Mouse (Mus musculus) CH12.LX (cell line): ENCODE results near the gene Ankrd17.

Experiments used
- CTCF ChIP-seq, 2 experiments: IDR thresholded peaks in 1 of 2; conservative IDR thresholded peaks in 1 of 2; 2 replicates each; pipeline ENCODE4 v1.5.1; 2011 to 2012; ENCODE audit warnings: low read depth in 2 of 2, low read length in 2 of 2, improper control_type of control experiment in 1 of 2, inconsistent platforms in 1 of 2, mild to moderate bottlenecking in 1 of 2, moderate library complexity in 1 of 2
- ELF1 ChIP-seq: IDR thresholded peaks from 2 replicates; pipeline ENCODE4 v1.6.1; 2014; ENCODE audit warnings: low read depth, mild to moderate bottlenecking, inconsistent platforms, low read length, improper control_type of control experiment
- EP300 ChIP-seq: IDR thresholded peaks from 2 replicates; pipeline ENCODE4 v1.6.1; 2011; ENCODE audit warnings: low read length, improper control_type of control experiment
- JUN ChIP-seq: IDR thresholded peaks from 2 replicates; pipeline ENCODE4 v1.6.1; 2011; ENCODE audit warnings: low read depth, mild to moderate bottlenecking, low read length, improper control_type of control experiment, moderate library complexity; ENCODE audit not compliant: insufficient read depth
- ZC3H11A ChIP-seq: IDR thresholded peaks from 2 replicates; pipeline ENCODE4 v1.6.1; 2012; ENCODE audit warnings: low read depth, mild to moderate bottlenecking, inconsistent platforms, low read length, improper control_type of control experiment

DNA sequence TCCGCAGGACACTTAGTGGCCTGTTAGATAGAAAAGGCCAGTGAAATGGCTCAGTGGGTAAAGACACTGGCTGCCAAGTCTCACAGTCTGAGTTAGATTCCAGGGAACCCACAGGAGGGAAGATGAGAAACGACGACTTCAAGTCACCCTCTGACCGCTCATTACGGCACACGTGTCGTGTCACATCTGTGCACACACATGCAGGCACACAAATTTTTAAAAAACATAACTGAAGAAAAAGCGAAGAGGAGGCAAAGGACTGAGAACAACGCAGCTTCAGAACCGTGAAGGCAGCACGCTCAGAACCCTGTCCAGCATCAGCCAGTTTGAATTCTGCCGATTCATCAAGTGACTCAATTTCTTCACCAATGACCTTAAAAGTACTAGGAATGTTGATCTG is 153.0 kb downstream of the Ankrd17 start:
- TF ChIP-seq EP300 (no peak), CTCF (conservative IDR thresholded peaks at IDR 0.05 in 1 of 2, IDR thresholded peaks at IDR 0.05 in 1 of 2; ENCODE audit: low read depth in 2 of 2, low read length in 2 of 2) (no peak), ELF1 (no peak), ZC3H11A (no peak), JUN (no peak)
